Mouse (Mus musculus) telencephalon, adult 2 months (tissue): ENCODE data around the gene Cxxc4.
"Not testable (repeated sequence)": the region's sequence is repeated elsewhere in the genome, so short reads cannot be mapped to it uniquely, and the experiment has no call there.

ENCODE experiments used
- DNase-seq: peaks from one replicate; pipeline ENCODE4 v3.0.0-alpha.2; 2011; ENCODE audit warnings: low read depth, low spot score

Cxxc4 gene

GRCm38 (mm10) chr3:134236414-134237112 lies at the start of gene Cxxc4:
TSS of gene Cxxc4 (plus strand) at chr3:134236484.
- DNase-seq, result no peak

- DNase-seq, result no peak
Observed at GRCm38 (mm10) chr3:134188979-134189946, 47.0 kb upstream of the Cxxc4 start.

- no peak for DNase-seq
Observed at GRCm38 (mm10) chr3:134190046-134190445, 46.2 kb upstream of the Cxxc4 start.

GRCm38 (mm10) chr3:134199892-134200291 lies 36.4 kb upstream of the Cxxc4 start:
- DNase-seq, result no peak

GRCm38 (mm10) chr3:134206624-134207023 lies 29.7 kb upstream of the Cxxc4 start:
- peak; percentile 57 for DNase-seq

GRCm38 (mm10) chr3:134210950-134211349 lies 25.3 kb upstream of the Cxxc4 start:
- no peak for DNase-seq

GRCm38 (mm10) chr3:134219881-134220280 lies 16.4 kb upstream of the Cxxc4 start:
- DNase-seq, result not testable (repeated sequence)

GRCm38 (mm10) chr3:134221002-134221401 lies 15.3 kb upstream of the Cxxc4 start:
- DNase-seq, result no peak

- DNase-seq, result no peak
Observed at GRCm38 (mm10) chr3:134222593-134222992, 13.7 kb upstream of the Cxxc4 start.

- DNase-seq, result no peak
Observed at GRCm38 (mm10) chr3:134223956-134224355, 12.3 kb upstream of the Cxxc4 start.

GRCm38 (mm10) chr3:134225928-134226327 lies 10.4 kb upstream of the Cxxc4 start:
- no peak for DNase-seq

- DNase-seq, result no peak
Observed at GRCm38 (mm10) chr3:134232753-134233152, 3.5 kb upstream of the Cxxc4 start.

GRCm38 (mm10) chr3:134235491-134236413 lies 532 bp upstream of the Cxxc4 start:
- peak; percentile 55 for DNase-seq

- no peak for DNase-seq
Observed at GRCm38 (mm10) chr3:134237113-134237805, 975 bp downstream of the Cxxc4 start.

- peak; percentile 33 for DNase-seq
Observed at GRCm38 (mm10) chr3:134238621-134239310, 2.5 kb downstream of the Cxxc4 start.

GRCm38 (mm10) chr3:134239321-134239970 lies 3.2 kb downstream of the Cxxc4 start:
- peak; percentile 47 for DNase-seq

- DNase-seq, result peak; percentile 45
Observed at GRCm38 (mm10) chr3:134239971-134240717, 3.9 kb downstream of the Cxxc4 start.

- DNase-seq, result no peak
Observed at GRCm38 (mm10) chr3:134240718-134241025, 4.4 kb downstream of the Cxxc4 start.

- DNase-seq, result no peak
Observed at GRCm38 (mm10) chr3:134243168-134243849, 7.0 kb downstream of the Cxxc4 start.
